Mouse (Mus musculus): ENCODE measurements at regions not wholly inside any gene's neighbourhood (a gene's known extent, or its start where the extent isn't known, plus 50 kb on each side); places are given as distances from the start of the nearest gene placed in this dataset.
"Not testable (repeated sequence)": the region's sequence is repeated elsewhere in the genome, so short reads cannot be mapped to it uniquely, and the experiment has no call there.

DNA sequence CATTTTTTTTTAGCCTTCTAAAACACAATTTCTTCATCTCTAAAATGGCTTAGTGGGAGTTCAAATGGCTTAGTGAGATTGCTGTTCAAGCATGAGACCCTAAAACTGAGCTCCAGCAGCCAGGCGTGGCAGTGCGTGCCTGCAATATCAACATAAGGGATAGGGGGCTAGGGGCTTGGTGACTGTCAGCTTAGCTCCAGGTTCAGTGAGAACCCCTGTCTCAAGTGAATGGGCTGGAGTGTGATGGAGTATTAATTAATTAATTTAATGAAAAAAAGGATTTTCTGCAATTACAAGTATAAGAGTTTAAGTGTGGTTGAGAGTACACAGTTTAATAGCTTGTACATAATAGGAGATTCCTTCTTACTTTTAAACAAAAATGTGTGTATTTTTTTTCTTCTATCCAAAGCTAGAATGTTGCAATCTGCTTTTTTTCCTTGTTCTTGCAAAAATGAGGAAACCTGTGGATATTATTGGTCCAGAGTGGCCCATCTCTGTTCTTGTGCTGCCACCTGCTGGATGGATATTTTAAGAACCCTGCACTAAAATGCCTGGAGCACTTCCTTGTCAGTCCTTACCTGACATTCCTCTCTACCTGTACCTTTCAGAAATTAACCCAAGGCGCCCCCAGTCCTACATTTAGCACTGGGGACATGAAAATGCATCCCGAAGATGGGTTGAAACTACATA, 54.0 kb upstream of the Usp47 start:
- DNase-seq (ENCODE audit: low read depth, low spot score) = peak; percentile 54

DNA sequence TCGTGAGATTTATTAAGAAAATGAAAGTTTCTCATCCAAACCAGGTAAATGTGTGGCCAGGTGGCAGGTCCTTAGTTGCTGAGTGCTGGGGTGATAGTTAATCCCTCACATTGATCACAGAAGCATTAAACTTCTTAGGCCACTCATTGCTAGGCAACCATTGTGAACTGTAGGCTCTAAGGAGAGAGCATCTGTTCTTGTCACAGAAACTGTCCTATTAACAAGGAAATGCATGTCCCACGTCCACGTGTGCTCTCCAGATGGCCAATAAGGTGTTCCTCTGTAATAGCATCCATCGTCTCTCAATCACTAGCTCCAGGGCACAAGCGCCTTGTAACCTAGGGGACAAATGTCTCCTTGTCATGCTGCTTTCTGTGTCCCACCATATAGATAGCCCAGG, 55.0 kb upstream of the Usp47 start:
- no peak for DNase-seq (ENCODE audit: low read depth, low spot score)

DNA sequence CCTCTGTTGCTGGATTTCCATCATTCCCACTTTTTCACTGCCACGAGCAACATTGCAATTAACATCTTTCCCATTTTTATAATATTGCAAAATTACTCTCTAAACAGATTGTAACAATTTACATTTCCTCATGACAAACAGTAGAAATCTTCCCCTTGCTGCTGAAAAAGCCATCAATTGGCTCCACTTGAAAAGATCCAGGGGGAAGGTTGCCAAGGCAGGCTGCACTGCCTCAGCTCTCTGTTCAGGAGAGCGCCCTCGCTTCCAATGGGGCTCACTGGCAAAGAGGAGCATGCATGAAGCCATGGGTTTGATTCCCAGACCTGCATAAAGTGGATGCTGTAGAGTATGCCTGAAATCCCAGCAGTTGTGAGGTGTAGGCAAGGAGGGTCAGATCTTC, 56.6 kb upstream of the Usp47 start:
- no peak for DNase-seq (ENCODE audit: low read depth, low spot score)

DNA sequence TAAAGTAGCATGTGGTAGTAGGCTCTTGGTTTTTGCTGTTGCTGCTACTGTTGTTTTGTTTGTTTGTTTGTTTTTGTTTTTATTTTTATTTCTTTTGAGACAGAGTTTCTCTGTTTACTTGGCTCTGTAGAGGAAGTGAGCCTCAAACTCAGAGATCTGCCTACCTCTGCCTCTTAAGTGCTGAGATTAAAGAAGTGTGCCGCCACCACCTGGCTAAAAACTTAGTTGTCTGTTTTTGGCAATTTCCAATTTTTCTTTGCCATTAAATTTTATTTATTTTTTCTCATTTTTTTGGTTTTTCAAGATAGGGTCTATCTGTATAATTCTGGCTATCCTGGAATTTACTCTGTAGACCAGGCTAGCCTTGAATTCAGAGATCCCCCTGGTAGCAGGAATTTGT, 59.3 kb upstream of the Usp47 start:
- DNase-seq (ENCODE audit: low read depth, low spot score) = no peak

DNA sequence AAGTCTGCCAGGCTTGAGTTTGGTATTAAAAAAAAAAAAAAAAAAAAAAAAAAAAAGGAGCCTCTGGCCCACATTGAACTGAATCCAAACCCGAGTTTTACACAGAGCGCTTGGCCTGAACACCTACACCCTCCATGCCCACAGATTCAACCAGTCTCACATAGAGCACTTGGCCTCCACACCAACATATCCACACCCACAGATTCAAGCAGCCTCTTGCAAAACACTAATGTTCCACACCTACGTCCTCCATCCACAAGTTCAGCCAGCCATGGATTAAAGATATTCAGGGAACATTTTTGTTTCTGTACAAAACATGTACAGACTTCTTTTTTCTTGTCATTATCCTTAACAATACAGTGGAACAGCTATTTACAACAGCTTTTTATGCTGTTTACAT, 63.3 kb upstream of the Usp47 start:
- DNase-seq (ENCODE audit: low read depth, low spot score) = no peak

DNA sequence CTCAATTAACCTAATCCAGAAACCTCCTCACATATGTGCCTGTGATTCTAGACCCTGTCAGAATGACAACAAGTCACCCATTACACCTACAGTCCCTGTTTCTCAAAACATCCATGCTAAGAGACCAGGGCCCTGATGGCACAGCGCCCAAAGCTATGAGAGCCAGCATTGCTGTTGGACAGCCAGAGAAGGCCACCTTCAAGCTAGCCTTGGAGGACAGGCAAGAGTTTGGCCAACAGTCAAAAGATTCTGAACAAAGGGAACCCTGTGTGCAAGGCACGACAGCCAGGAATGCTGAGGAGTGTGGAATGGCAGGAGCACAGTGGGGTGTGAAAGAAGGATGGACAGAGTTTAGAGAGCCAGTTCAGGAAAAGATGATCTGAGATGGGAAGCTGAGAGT, 66.6 kb upstream of the Usp47 start:
- no peak for DNase-seq (ENCODE audit: low read depth, low spot score)

DNA sequence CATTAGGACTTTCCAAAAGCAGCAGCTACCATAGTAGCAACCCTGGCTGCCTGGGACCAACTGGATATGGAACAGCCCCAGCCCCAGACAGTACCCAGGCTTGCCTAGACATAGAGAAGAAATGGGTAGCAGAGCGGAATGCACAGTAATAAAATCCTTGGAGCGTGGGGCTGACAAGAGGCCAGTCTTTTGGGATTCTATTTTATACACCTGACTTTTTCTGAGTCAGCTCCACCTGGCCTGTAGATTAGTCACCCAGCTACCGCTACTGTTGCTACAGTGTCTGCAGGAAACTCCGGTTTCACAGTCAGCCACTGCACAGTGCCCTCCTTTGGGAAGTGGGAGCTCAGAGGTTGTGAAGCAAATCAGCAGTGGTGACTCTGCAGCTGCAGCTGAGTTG, 83.7 kb upstream of the Usp47 start:
- no peak for DNase-seq (ENCODE audit: low read depth, low spot score)

DNA sequence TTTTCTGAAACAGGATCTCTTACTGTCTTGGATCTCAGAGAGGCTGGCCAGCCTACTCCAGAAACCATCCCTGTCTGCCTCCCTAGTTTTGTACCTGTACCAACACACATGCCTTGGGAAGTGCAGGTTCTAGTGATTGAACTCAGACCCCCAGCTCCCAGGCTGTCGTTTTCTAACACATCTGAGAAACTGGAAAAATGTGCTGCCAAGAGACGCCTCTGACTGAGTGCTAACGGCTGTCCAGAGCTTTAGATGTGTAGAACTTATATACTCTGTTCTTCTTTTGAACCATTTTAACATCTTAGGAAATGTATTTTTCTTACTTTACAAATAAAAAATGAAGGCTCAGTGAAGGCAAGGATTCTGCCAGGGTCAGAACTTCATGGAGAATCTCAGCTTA, 85.8 kb upstream of the Usp47 start:
- DNase-seq (ENCODE audit: low read depth, low spot score) = no peak

DNA sequence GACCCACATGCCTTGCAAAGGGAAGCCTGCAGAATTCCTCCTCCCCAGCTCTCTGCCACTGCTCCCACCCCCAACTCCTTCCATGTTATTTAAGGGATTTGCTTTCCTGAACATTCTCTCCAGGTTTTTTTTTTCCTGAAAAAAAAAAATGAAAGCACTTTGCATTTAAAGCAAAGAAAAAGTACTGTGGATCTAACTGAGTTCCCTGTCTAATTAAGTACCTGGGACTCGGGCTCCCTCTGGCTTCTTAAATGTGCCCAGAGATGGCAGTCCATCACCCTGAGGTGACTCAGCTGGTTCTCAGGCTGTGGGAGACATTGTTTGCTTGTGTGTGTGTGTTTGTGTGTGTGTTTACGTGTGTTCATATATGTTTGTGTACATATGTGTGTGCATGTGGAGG, 86.2 kb upstream of the Usp47 start:
- DNase-seq (ENCODE audit: low read depth, low spot score) = no peak

DNA sequence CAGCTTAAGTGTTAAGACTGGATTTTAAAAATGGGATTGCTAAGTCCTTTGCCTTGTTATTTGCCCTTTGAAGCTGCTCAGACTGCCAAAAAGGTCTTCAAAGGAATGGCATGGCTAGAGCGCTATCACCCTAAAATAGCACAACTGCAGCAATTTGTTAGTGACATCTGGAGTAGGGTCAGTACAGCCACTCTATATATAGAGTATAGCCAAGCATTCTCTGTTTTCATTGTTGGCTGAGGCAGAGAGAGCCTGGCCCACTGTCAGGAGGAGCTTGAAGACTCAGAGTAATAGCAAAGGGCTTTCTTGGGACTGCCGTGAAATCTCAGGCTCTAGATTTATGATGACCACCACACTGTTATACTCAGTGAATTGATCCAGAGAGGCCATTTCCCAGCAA, 90.6 kb upstream of the Usp47 start:
- no peak for DNase-seq (ENCODE audit: low read depth, low spot score)

DNA sequence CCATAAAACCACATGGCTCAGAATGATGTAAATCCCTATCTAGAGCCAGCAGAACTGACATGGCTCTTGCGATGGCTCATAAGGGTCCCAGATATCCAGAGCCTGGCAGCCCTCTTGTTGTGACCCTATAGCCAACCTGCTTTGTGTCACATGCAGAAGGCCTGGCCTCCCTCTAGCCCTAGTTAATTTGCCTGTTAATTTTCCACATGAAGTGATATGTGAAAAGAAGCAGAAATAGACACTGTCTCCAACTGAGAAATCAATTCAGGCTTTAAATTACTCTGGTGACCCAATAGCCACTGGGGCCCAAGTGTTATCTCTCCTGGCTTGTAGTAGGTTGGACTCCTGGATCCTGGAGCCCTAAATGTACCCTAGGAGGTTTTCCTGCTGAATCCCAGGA, 103.3 kb upstream of the Usp47 start:
- DNase-seq (ENCODE audit: low read depth, low spot score) = no peak

DNA sequence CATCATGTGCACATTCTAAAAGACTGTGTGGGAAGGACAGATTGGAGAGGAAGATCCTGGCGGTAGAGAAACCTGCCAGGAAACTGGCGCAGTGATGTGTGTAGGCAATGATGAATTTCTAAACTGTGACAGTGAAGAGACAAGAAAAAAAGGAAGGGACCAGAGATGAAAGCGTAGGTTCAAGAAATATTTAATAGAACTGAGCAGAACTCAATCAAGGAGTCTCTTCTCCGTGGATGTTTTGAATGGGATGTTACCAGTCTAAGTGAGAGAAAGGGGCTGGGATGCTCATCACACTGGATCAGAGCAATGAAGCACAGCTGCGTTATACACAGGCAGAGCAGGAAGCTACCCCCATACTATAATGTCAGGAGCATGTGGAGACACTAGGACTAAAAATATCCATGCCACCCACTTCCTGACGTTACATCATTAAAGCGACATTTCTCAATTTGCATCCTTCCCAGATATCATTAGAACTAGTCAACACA, 119.5 kb upstream of the Usp47 start:
- DNase-seq (ENCODE audit: low read depth, low spot score) = no peak

DNA sequence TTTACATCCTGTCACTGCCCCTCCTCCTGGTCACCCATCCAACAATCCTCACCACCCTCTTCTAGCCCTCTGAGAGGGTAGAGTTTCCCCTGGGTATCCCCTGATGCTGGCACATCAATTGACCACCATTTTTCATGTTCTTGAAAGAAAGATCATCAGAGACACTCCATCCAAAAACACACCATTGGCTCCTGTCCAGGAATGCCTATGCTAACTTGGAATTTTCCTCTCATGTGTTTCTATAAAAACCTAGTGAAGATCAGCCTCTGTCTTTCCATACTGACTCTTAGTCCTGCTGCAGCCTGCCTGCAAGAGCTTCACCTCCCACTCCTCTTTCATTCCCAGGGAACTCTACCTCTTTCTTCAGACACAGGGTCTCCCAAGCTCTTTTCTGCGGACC, 117.2 kb upstream of the Galnt18 start:
- DNase-seq (ENCODE audit: low read depth, low spot score) = no peak

DNA sequence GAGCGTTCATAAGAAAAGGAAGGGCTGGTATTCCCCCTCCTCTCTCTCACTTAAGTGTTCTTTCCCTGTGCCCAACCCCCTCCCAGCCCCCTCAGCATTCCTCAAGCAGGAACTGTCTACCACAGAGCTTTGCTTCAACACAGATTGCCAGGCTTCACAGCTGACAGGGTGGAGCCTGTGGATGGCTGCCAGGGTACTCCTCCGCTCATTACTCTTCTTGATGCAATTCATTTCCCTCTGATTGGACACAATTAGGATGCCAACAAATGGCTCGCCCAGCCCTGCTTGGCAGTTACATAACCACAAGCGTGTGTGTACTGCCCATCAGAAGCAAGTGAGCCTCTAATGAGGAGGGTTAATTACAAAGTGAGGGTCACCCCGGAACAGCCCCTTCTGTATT, 116.5 kb upstream of the Galnt18 start:
- peak; percentile 44 for DNase-seq (ENCODE audit: low read depth, low spot score)

DNA sequence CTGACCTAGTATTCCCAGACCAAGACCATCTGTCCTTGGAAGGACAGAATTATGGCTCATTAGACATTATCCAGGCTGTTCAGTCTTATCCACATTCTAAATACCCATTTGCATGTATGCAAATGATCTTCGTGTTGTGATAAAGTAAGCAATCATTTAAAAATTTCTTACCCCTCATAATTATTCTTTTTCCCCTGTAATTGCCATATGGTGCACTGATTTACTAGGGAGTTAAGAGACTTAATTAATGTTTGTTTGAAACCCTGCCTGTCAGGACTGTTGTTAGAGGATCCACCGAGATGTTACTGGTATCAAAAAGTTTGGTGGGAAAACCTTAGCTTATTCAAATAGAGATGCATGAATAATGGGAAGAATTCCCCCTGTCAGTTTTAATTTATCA, 103.2 kb upstream of the Galnt18 start:
- DNase-seq (ENCODE audit: low read depth, low spot score) = no peak

DNA sequence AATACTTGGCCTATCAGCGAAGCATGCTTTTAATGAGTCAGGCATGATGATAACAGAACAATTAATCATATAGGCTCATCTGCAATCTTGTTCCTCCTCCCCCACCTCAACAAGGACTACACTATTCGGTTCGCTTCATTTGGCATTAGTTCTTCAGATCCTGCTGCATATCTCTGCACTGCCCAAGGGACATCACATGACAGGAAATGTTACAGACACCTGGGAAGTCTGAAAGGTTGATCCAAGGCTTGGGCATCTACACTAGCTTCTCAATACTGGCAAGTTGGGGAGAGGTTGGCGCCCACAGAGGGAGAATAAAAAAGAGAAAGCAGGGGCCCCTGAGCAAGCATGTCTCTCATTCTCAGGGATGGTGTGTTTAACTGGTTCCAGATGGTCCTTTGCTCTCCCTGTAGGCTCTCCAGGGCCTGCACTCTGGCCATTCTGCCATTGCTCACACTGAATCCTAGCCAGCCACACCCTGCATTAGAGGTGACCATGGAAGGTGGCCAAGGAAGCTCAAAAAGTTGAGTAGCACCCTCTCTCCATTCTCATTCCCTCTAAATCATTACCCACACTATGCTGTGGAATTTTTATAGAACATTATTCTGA, 100.4 kb upstream of the Galnt18 start:
- DNase-seq (ENCODE audit: low read depth, low spot score) = no peak

DNA sequence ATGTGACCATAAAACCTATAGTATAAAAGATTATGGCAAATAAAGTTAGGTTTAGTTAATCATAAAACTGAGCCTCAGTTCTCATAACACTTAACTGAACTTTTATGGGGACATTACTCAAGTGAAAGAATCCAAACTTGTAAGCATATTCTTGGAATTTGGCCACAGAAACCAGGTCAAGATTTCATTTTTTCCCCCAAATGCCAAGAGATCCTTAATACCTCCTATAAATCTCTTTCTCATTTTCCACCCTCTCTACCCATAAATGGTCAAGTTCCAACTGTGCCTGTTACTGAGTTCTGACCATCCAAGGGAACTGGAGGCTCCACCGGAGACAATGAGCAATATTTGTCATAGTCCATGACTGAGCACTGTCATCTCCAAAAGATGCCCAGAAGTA, 97.8 kb upstream of the Galnt18 start:
- no peak for DNase-seq (ENCODE audit: low read depth, low spot score)

DNA sequence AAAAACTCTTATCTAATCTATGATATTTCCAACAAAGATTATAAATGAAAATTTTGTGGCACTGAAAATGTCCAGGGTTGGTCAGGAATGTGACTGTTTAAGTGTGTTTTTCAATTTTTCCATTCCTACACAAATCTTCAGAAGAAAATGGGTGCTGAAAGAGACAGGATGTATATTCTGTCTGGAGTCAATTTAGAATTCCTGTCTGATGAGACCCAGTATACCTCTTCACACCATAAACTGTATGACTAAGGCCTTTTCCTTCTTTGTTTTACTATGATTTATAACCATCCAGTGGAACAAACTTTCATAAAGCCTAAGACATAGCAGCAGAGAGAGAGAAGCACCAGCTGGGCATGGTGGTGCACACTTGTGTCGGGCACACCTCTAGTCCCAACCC, 96.2 kb upstream of the Galnt18 start:
- no peak for DNase-seq (ENCODE audit: low read depth, low spot score)

DNA sequence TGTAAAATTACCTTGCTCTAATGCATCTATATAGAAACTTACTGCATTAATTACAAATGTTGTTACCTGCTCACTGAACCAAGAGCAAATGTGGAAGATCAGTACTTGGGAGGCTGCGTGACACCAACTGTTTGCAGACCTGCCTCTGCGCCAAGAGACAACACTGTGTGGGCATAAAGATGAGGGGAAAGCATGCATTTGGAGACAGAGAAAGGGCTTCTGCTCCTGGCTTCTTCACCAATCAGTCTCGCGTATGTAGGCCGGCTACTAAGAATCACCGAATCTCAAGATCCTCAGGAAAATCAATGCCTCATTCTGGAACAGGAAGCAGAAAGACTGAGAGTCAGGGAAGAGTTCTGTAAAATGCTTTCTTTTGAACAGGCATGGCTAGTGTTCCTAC, 89.6 kb upstream of the Galnt18 start:
- DNase-seq (ENCODE audit: low read depth, low spot score) = no peak

DNA sequence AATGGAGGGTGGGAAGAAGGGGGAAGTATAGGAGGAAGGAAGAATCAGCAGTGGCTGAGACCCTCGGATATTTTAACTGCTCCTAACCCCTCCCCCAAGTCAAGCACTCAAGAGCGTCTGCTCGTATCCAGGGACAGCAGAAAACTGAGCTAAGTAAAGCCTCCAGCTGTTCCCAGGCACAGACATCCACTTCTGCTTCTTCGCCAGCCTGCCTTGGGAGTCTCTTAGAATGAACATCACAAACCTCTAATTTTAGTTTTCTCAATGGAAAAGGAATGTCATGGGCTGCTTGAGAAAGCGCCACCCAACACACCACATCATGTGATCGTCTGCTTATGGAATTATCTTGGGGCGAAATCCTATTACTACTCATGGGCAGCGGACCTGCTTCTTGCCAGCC, 83.3 kb upstream of the Galnt18 start:
- no peak for DNase-seq (ENCODE audit: low read depth, low spot score)

DNA sequence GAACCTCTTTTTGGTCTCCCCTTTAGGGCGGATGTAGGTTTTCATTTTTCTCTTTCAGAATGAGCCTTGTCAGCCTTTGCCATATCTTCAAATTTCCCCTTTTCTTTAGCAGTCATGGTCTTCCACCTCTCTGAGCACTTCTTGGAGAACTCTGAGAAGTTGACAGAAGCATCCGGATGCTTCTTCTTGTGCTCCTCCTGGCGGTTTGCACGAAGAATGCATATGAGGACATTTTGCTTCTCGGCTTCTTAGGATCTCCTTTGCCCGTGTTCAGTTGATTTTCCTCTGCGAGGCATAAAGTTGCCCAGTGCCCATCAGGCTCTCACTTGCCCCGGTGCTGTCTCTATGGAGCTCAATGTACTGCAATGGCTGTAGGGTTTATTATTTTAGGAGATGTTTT, 78.5 kb upstream of the Galnt18 start:
- not testable (repeated sequence) for DNase-seq (ENCODE audit: low read depth, low spot score)

DNA sequence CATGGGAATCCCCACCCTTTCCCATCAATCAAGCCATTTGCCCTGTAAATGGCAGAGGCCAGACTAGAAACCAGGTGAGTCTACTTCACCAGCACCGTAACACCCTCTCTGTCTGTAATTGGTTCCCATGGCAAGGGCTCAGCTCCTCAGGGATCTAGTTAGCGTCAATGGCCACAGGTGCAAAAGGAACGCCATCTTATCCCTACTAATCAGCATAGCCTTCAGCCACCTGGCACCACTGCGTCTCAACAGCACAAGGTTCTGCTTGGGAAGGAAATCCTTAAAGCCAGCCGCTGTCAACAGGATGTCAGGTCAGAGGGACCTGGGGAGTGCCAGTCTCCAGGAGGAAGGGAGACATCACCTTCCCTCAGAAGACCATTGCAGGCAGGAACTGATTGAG, 77.2 kb upstream of the Galnt18 start:
- DNase-seq (ENCODE audit: low read depth, low spot score) = no peak

DNA sequence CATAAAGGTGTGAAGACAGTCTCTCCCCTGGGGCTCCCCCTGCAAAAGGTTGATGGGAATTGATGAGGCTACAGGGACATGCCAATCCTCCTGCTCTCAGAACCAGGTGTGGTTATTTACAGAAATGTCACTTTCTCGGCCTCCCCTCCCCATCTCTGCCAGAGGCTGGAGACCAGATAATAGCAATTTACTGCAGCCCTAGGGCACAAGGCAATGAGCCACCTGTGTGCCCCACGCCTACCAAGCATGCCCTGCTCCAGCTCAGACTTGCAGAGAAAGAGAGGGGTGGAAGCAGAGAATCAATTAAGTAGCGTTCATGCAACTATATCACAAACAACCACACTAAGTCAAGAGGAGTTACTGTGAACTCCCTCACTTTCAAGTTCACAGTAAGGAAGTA, 75.5 kb upstream of the Galnt18 start:
- no peak for DNase-seq (ENCODE audit: low read depth, low spot score)

DNA sequence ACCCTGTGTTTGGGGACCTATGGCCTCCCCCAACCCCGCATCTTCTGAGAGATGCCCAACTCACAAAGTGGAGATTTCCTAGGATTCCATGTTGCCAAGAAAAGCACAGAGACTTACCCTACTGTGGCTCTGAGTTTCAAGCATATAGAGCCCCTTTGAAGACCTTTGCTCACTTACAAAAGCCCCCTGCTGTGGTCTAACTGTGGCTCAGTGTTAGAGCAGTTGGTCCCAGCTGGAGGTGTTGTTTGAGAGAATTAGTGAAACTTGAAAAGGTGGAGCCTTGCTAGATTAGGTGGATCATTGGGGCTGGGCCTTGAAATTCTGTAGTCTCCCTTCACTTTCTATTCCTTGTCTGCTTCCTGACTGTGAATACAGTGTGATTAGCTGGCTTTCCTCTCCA, 66.6 kb upstream of the Galnt18 start:
- DNase-seq (ENCODE audit: low read depth, low spot score) = no peak
